ENCODE assay signal across 8 mouse cellular contexts in the genomic region with DNA sequence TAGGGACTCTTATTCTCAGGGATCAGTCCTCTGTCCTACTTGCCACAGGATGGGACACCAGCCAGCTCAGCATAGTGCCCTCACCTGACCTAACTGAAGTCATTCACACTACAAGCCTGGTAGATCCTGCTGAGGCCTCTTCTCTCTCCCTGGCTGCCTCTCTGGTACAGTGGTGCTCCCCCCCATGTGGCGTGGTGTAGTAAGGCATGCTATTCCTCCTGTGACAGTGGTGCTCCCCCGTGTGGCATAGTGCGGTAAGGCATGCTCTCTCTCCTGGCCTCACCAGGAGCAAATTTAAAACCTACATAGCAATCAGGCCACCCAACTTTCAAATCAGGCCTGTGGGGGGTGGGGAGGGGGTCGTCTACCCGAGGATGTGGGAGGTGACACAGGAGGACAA. TPM values are rescaled to one million over a fixed set of nuclear protein-coding genes. Genes with fewer than 3 reads are reported as not detected.
DNase-seq lines count a peak whose midpoint lies in the region; ATAC-seq and TF ChIP-seq lines count a peak whose summit lies in the region.

No protein-coding gene starts in this region.

- H3K9ac ChIP-seq in forebrain, embryonic 12.5 days = no peak overlapping the region
- no peak overlapping the region for H3K9ac ChIP-seq in lung, embryonic 14.5 days

- DNase-seq in MN1 (ENCODE audit: low spot score) = peak; percentile 86
- peak; percentile 66 for DNase-seq in c-Kit-positive CD71-positive TER-119-positive erythroid progenitor cells, embryonic 14.5 days (ENCODE audit: low spot score)
- DNase-seq in heart, postnatal 36 days = peak; percentile 82 to 89
- DNase-seq in layer of hippocampus, adult 2 months (ENCODE audit: low spot score in 2 of 2) = peak; percentile 71 to 90
- peak; percentile 94 for DNase-seq in lung, embryonic 14.5 days
- peak; percentile 71 for DNase-seq in retina, postnatal 7 days (ENCODE audit: low read depth, low spot score)
- peak; percentile 96 for DNase-seq in thymus, postnatal 4 days

- 13% methylated on average over 5 of the region's 5 CpGs for WGBS in forebrain, embryonic 12.5 days
- WGBS in lung, embryonic 14.5 days = 8% methylated on average over 5 of the region's 5 CpGs

- H3K4me2 ChIP-seq in forebrain, embryonic 12.5 days = no peak overlapping the region
- H3K4me2 ChIP-seq in lung, embryonic 14.5 days = no peak overlapping the region

- peak; percentile 69; the same call in 1 of the 2 replicates for ATAC-seq in forebrain, embryonic 12.5 days (ENCODE audit: low FRiP score)
- ATAC-seq in lung, embryonic 14.5 days (ENCODE audit: insufficient read depth) = peak; percentile 68

- TF ChIP-seq CTCF in layer of hippocampus, adult 2 months (conservative IDR thresholded peaks at IDR 0.05) = peak; percentile 87
- peak; percentile 100 for TF ChIP-seq CTCF in lung, embryonic 14.5 days (IDR thresholded peaks at IDR 0.05; ENCODE audit: low read depth)

- no peaks in the 10 kb centered on the region for H3K4me1 ChIP-seq in forebrain, embryonic 12.5 days
- no peaks in the 10 kb centered on the region for H3K4me1 ChIP-seq in lung, embryonic 14.5 days (ENCODE audit: insufficient read depth)

- H3K36me3 ChIP-seq in forebrain, embryonic 12.5 days (replicated peaks) = no peaks in the 10 kb centered on the region
- H3K36me3 ChIP-seq in lung, embryonic 14.5 days (ENCODE audit: insufficient read depth) = no peaks in the 10 kb centered on the region

- no peaks in the 10 kb centered on the region; the same call in 1 of the 2 replicates for H3K27me3 ChIP-seq in forebrain, embryonic 12.5 days
- no peaks in the 10 kb centered on the region for H3K27me3 ChIP-seq in lung, embryonic 14.5 days (ENCODE audit: insufficient read depth, low read length)

- intact Hi-C loops in heart, postnatal 36 days (cut with DNase I) = loop anchor here (2.0 to 5.0 kb wide), 2 partner anchors 23 to 163 kb away; no protein-coding TSS in a partner anchor

- H3K9me3 ChIP-seq in forebrain, embryonic 12.5 days = no peaks in the 10 kb centered on the region
- no peaks in the 10 kb centered on the region for H3K9me3 ChIP-seq in lung, embryonic 14.5 days (ENCODE audit: low read depth, low read length)

- H3K4me3 ChIP-seq in forebrain, embryonic 12.5 days (replicated peaks) = no peak overlapping the region
- no peak overlapping the region for H3K4me3 ChIP-seq in layer of hippocampus, adult 2 months
- no peak overlapping the region for H3K4me3 ChIP-seq in lung, embryonic 14.5 days (ENCODE audit: low read depth, low read length)

- H3K27ac ChIP-seq in forebrain, embryonic 12.5 days = no peak overlapping the region
- H3K27ac ChIP-seq in layer of hippocampus, adult 2 months = no peak overlapping the region
- no peak overlapping the region for H3K27ac ChIP-seq in lung, embryonic 14.5 days (ENCODE audit: low read depth)

RNA-seq across cellular contexts. Expression of a gene that starts 26.4 kb away (rescaled TPM):
- 0.19 and 0.34 TPM in 2 replicates for polyA plus RNA-seq in forebrain, embryonic 12.5 days (2016; fragmentation: Nextera tagmentation; extraction: Ambion mirVana)
- under 1 TPM; 0.06 to 0.14 TPM for total RNA-seq in heart, postnatal 36 days (2021)
- total RNA-seq in layer of hippocampus, adult 2 months (2021) = under 1 TPM; 0.07 to 0.15 TPM
- polyA plus RNA-seq in lung, embryonic 14.5 days (2014; fragmentation: Nextera tagmentation; extraction: Ambion mirVana) = 0.11 and 0.29 TPM in 2 replicates
